ENCODE assay signal across 13 mouse cellular contexts in the genomic region with DNA sequence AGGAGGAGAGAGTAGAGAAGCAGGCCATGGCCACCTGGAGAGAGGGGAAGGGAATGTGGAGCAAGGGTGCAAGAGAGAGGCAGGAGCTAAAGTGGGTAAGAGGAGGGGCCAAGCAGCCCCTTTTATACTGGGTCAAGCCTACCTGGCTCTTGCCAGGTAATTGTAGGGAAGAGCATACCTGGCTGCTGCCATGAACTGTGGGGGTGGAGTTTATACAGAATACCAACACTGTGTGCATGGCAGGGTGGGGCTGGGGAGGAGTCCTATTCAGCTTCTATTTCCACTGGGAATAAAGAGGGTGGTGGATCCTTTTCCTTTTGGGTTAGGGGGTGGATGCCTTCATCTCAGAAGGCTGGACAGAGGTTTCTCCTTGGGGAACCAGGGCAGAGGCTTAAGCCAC. TPM values are rescaled to one million over a fixed set of nuclear protein-coding genes. Genes with fewer than 3 reads are reported as not detected.
A peak's percentile ranks its signal among the peaks of the same experiment; 100 is the strongest.
DNase-seq lines count a peak whose midpoint lies in the region; ATAC-seq lines count a peak whose summit lies in the region.
"Had no signal": no experiment of that assay in that cellular context is flagged by ENCODE, and none has a peak within 500 bp of the region (broad histone marks: within the 10 kb centered on the region; RNA-seq: fewer than 3 reads in every experiment).

No protein-coding gene starts in this region.

- no peaks in the 10 kb centered on the region for H3K36me3 ChIP-seq in liver, embryonic 11.5 days (ENCODE audit: control insufficient read depth, insufficient read depth, low read length)
- H3K36me3 ChIP-seq in embryonic facial prominence, embryonic 13.5 days = no peaks in the 10 kb centered on the region
- no peaks in the 10 kb centered on the region for H3K36me3 ChIP-seq in limb, embryonic 12.5 days
- H3K36me3 ChIP-seq in midbrain, embryonic 16.5 days (ENCODE audit: control insufficient read depth, insufficient read depth, low read length) = no peaks in the 10 kb centered on the region
- no peaks in the 10 kb centered on the region for H3K36me3 ChIP-seq in hindbrain, embryonic 11.5 days (ENCODE audit: control insufficient read depth, insufficient read depth, low read length)
- H3K36me3 ChIP-seq: embryonic facial prominence, embryonic 15.5 days had no signal

- H3K27me3 ChIP-seq in liver, embryonic 11.5 days (replicated peaks; ENCODE audit: control insufficient read depth, insufficient read depth, low read length) = no peaks in the 10 kb centered on the region
- H3K27me3 ChIP-seq in embryonic facial prominence, embryonic 13.5 days = no peaks in the 10 kb centered on the region
- no peaks in the 10 kb centered on the region for H3K27me3 ChIP-seq in limb, embryonic 12.5 days
- H3K27me3 ChIP-seq in midbrain, embryonic 16.5 days (ENCODE audit: control insufficient read depth, insufficient read depth, low read depth, low read length) = no peaks in the 10 kb centered on the region
- H3K27me3 ChIP-seq in hindbrain, embryonic 11.5 days (ENCODE audit: control insufficient read depth, insufficient read depth, low read length) = no peaks in the 10 kb centered on the region
- H3K27me3 ChIP-seq: embryonic facial prominence, embryonic 15.5 days had no signal

- no peak overlapping the region for H3K9ac ChIP-seq in liver, embryonic 11.5 days (ENCODE audit: low read depth, low read length)
- H3K9ac ChIP-seq in embryonic facial prominence, embryonic 13.5 days = no peak overlapping the region
- H3K9ac ChIP-seq in limb, embryonic 12.5 days (replicated peaks) = no peak overlapping the region
- H3K9ac ChIP-seq in midbrain, embryonic 16.5 days (ENCODE audit: low read depth, low read length) = no peak overlapping the region
- no peak overlapping the region for H3K9ac ChIP-seq in hindbrain, embryonic 11.5 days (ENCODE audit: low read depth, low read length)

- H3K4me3 ChIP-seq in liver, embryonic 11.5 days (ENCODE audit: low read depth, low read length) = no peak overlapping the region
- H3K4me3 ChIP-seq in embryonic facial prominence, embryonic 13.5 days = no peak overlapping the region
- no peak overlapping the region for H3K4me3 ChIP-seq in limb, embryonic 12.5 days (replicated peaks)
- no peak overlapping the region for H3K4me3 ChIP-seq in midbrain, embryonic 16.5 days (ENCODE audit: low read depth, low read length)
- no peak overlapping the region for H3K4me3 ChIP-seq in hindbrain, embryonic 11.5 days (ENCODE audit: low read depth, low read length)

- no peaks in the 10 kb centered on the region for H3K9me3 ChIP-seq in liver, embryonic 11.5 days (ENCODE audit: control insufficient read depth, low read length)
- H3K9me3 ChIP-seq in embryonic facial prominence, embryonic 13.5 days = no peaks in the 10 kb centered on the region
- no peaks in the 10 kb centered on the region for H3K9me3 ChIP-seq in limb, embryonic 12.5 days
- H3K9me3 ChIP-seq in midbrain, embryonic 16.5 days (replicated peaks; ENCODE audit: control insufficient read depth, low read length, poor library complexity, severe bottlenecking) = no peaks in the 10 kb centered on the region
- H3K9me3 ChIP-seq in hindbrain, embryonic 11.5 days (ENCODE audit: control insufficient read depth, low read length) = no peaks in the 10 kb centered on the region
- H3K9me3 ChIP-seq: embryonic facial prominence, embryonic 15.5 days had no signal

- no peak overlapping the region; the same call in 1 of the 2 replicates for H3K27ac ChIP-seq in liver, embryonic 11.5 days (ENCODE audit: low read depth, low read length)
- 0 out of 2 replicates have a peak overlapping the region, but pooled peaks have one; percentile 87 for H3K27ac ChIP-seq in embryonic facial prominence, embryonic 13.5 days
- H3K27ac ChIP-seq in limb, embryonic 12.5 days = peak overlapping the region; percentile 94; the same call in 1 of the 2 replicates
- H3K27ac ChIP-seq in midbrain, embryonic 16.5 days (ENCODE audit: low read length) = no peak overlapping the region
- no peak overlapping the region for H3K27ac ChIP-seq in hindbrain, embryonic 11.5 days (ENCODE audit: low read depth, low read length)

- no peak for DNase-seq in liver, embryonic 11.5 days (ENCODE audit: low spot score)
- DNase-seq in liver = no peak
- DNase-seq in adrenal gland, postnatal 10 days = no peak
- no peak for DNase-seq in hindbrain, embryonic 11.5 days (ENCODE audit: low spot score)
- DNase-seq: cerebellum, postnatal 14 days; gastrocnemius, postnatal 14 days; lung, postnatal 14 days; thymus, postnatal 4 days had no signal

- ATAC-seq in liver, embryonic 11.5 days (replicated peaks; ENCODE audit: low FRiP score) = no peak
- ATAC-seq in embryonic facial prominence, embryonic 13.5 days (ENCODE audit: insufficient number of reproducible peaks, insufficient read depth, low FRiP score, low TSS enrichment, low read depth) = no peak
- ATAC-seq in limb, embryonic 12.5 days (ENCODE audit: insufficient number of reproducible peaks, insufficient read depth, low FRiP score, low TSS enrichment, low read depth) = 0 out of 2 replicates have a peak, but pooled peaks have one; percentile 45
- 0 out of 2 replicates have a peak, but pooled peaks have one; percentile 22 for ATAC-seq in midbrain, embryonic 16.5 days
- ATAC-seq in hindbrain, embryonic 11.5 days (ENCODE audit: low FRiP score) = no peak
- ATAC-seq: CD4-positive, CD25-positive, alpha-beta regulatory T cell, adult 4 months had no signal

- peak overlapping the region; percentile 69 for H3K4me2 ChIP-seq in liver, embryonic 11.5 days
- H3K4me2 ChIP-seq in embryonic facial prominence, embryonic 13.5 days = 0 out of 2 replicates have a peak overlapping the region, but pooled peaks have one; percentile 64
- 0 out of 2 replicates have a peak overlapping the region, but pooled peaks have one; percentile 58 for H3K4me2 ChIP-seq in limb, embryonic 12.5 days
- H3K4me2 ChIP-seq in midbrain, embryonic 16.5 days (ENCODE audit: low read length) = no peak overlapping the region
- no peak overlapping the region for H3K4me2 ChIP-seq in hindbrain, embryonic 11.5 days (replicated peaks; ENCODE audit: low read depth, low read length)

- H3K4me1 ChIP-seq in liver, embryonic 11.5 days (replicated peaks; ENCODE audit: control insufficient read depth, insufficient read depth, low read length) = peaks cover 21% of the 10 kb centered on the region
- H3K4me1 ChIP-seq in embryonic facial prominence, embryonic 13.5 days = peaks cover 39% of the 10 kb centered on the region
- peaks cover 36% of the 10 kb centered on the region for H3K4me1 ChIP-seq in limb, embryonic 12.5 days (replicated peaks)
- H3K4me1 ChIP-seq in midbrain, embryonic 16.5 days (ENCODE audit: control insufficient read depth, insufficient read depth, low read length) = peaks cover 15% of the 10 kb centered on the region
- H3K4me1 ChIP-seq in hindbrain, embryonic 11.5 days (replicated peaks; ENCODE audit: control insufficient read depth, insufficient read depth, low read length) = no peaks in the 10 kb centered on the region; the same call in 1 of the 2 replicates

RNA-seq across cellular contexts. Expression of gene Serp2, which starts 41.1 kb away (rescaled TPM):
- polyA plus RNA-seq in liver, embryonic 11.5 days (2014; fragmentation: Nextera tagmentation; extraction: Ambion mirVana) = 4.3 and 5.3 TPM in 2 replicates
- polyA plus RNA-seq in embryonic facial prominence, embryonic 13.5 days (2015; fragmentation: Nextera tagmentation; extraction: Ambion mirVana) = 11.0 and 14.6 TPM in 2 replicates
- 15.5 and 16.2 TPM in 2 replicates for polyA plus RNA-seq in limb, embryonic 12.5 days (2016; fragmentation: Nextera tagmentation; extraction: Ambion mirVana)
- 207 and 239 TPM in 2 replicates for polyA plus RNA-seq in midbrain, embryonic 16.5 days (2015; fragmentation: Nextera tagmentation; extraction: Ambion mirVana)
- 1 to 10 TPM; 7.2 to 9.6 TPM for total RNA-seq in adrenal gland, postnatal 10 days (2021)
- 46.1 TPM in 2 replicates for polyA plus RNA-seq in hindbrain, embryonic 11.5 days (2014; fragmentation: Nextera tagmentation; extraction: Ambion mirVana)

Comparison
In these comparisons a context has a peak if more than half of its experiments do, and no peak if none do; other contexts are left out.
1. ATAC-seq: peak in limb, embryonic 12.5 days (single experiment) and midbrain, embryonic 16.5 days (single experiment); none in liver, embryonic 11.5 days (single experiment), embryonic facial prominence, embryonic 13.5 days (single experiment) and hindbrain, embryonic 11.5 days (single experiment).
2. H3K27ac ChIP-seq: peak in embryonic facial prominence, embryonic 13.5 days (single experiment) and limb, embryonic 12.5 days (single experiment); none in liver, embryonic 11.5 days (single experiment), midbrain, embryonic 16.5 days (single experiment) and hindbrain, embryonic 11.5 days (single experiment).
3. H3K4me2 ChIP-seq: peak in liver, embryonic 11.5 days (single experiment), embryonic facial prominence, embryonic 13.5 days (single experiment) and limb, embryonic 12.5 days (single experiment); none in midbrain, embryonic 16.5 days (single experiment) and hindbrain, embryonic 11.5 days (single experiment).